8 mouse cellular contexts compared by ENCODE assay signal in the genomic region with DNA sequence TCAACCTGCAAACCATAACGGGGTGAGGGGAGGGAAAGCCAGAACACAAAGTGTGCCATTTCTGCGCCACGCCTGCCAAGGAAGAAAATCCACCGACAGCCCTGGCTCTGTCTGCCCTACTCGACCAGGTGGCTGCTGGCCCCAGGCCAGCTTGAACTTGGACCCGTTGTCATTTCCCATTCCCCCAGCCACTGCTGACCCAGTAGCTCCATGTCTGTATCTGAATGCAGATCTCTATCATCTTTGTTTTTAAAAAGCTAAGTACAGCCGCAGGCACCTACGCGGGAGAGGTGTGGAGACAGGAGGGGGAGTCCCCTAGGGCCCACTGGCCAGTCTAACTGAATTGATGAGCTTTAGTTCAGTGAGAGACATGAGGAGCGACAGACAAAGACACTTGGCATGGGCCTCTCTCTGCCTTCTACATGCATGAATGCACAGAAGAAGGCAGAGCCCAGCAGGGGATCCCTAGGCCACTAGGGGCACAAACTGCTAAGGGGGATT.
DNase-seq lines count a peak whose midpoint lies in the region; ATAC-seq lines count a peak whose summit lies in the region.

No protein-coding gene starts in this region.

- intact Hi-C loops in gastrocnemius, postnatal 14 days (cut with DNase I; ENCODE audit: low total_unique reads): no loop called here
- intact Hi-C loops in left cerebral cortex, postnatal 14 days (cut with DNase I): no loop called here

- no peak for ATAC-seq in megakaryocyte progenitor cell, adult 5-6 weeks (replicated peaks; ENCODE audit: poor library complexity)

- DNase-seq in gastrocnemius, postnatal 14 days: peak; percentile 13
- DNase-seq in gastrocnemius, adult 8-10 months (ENCODE audit: low spot score in 2 of 2): no peak
- peak; percentile 25 for DNase-seq in embryo, embryonic 9.5 days (ENCODE audit: extremely low spot score)
- peak; percentile 7 for DNase-seq in kidney, adult 11 months
- DNase-seq in neural tube, embryonic 10.5 days (ENCODE audit: extremely low spot score, low spot score): peak; percentile 30
- DNase-seq in lung, postnatal 4 days: no peak
- no peak for DNase-seq in left cerebral cortex, postnatal 14 days (ENCODE audit: low spot score in 2 of 2)

Comparison
In these comparisons a context has a peak if more than half of its experiments do, and no peak if none do; other contexts are left out.
1. DNase-seq: peak in gastrocnemius, postnatal 14 days (single experiment), embryo, embryonic 9.5 days (single experiment), kidney, adult 11 months (single experiment) and neural tube, embryonic 10.5 days (single experiment); none in gastrocnemius, adult 8-10 months (0 of 2), lung, postnatal 4 days (0 of 2) and left cerebral cortex, postnatal 14 days (0 of 2).